Mouse (Mus musculus): ENCODE results near the gene Cntd1.
A peak's percentile ranks its signal among the peaks of the same experiment; 100 is the strongest.

Cntd1 gene

DNA sequence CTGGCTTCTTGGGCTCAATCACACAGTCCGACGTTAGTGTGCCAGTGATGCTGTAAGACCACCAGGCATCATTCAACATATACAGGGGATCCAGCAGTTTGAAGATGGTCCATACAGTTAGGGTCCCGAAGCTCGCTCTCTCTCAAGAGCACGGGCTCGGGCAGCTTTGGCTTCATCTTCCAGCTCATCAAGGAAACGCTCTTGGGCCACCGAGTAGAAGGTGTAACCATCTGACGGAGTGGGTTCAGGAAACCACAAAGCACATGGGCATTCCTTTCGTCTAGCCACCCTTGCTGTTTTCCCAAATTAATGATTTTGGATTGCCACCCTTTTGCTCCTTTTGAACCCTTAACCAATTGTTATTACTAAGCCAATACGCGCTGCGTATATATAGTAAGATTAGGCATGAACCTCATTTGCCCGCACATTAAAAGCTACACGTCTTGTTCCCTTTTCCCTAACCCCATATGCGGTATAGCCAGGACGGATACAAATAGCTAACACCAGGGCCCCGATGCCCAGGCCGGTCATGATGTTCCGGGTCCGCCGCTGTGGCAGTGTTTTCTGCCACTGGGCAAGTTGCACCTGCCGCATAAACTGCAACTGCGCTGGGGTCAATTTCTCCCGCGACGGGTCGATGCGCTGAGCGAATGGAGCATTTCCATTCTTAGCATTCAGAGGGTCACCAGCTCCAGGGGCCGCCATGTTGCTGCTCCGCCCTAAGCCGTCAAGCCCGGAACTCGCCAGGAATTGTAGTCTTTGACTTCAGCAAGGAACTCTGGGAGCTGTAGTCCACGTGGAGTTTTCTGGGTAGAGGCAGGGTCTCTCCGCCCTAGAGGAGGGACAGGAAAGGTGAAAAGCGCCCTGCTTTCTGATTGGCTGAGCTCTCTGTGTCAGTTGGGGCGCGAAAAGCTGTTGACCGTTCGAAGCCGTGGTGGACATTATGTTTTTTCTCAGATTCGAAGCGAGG is at the start of gene Cntd1, which contains the start of gene Coa3:
Gene Cntd1, plus strand, starts transcription at position 790 of the 970 bp plus-strand sequence.
Gene Coa3, minus strand, starts transcription at position 892 of the 970 bp plus-strand sequence.
- DNase-seq (ENCODE audit: low read depth in 2 of 2, low spot score in 2 of 2) = peak; percentile 50 to 64

- no peak for DNase-seq (ENCODE audit: low read depth in 2 of 2, low spot score in 2 of 2)
These were observed 49.4 kb upstream of the Cntd1 start for GRCm38 (mm10) chr11:101229361-101229900.

- no peak for DNase-seq (ENCODE audit: low read depth in 2 of 2, low spot score in 2 of 2)
These were observed 48.7 kb upstream of the Cntd1 start for GRCm38 (mm10) chr11:101230061-101230511.

DNA sequence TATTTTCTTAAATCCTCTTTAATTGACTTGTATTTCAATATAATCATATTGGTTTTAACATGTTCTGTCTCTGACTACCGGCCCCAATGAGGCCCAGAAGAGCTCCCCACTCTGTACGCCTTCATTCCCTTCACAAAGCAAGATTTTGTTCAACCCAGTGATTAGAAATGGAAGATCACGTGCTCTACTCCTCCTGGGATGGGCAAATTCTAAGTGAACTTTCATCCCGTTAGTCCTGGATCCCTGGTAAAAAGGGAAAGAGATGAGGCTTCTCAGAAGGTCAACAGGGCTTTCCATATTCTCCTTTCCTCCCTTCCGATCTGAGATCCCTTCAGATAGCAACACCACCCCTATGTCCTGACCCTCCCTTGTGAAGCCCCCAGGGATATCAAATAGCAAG is 48.3 kb upstream of the Cntd1 start:
- DNase-seq (ENCODE audit: low read depth in 2 of 2, low spot score in 2 of 2) = no peak

DNA sequence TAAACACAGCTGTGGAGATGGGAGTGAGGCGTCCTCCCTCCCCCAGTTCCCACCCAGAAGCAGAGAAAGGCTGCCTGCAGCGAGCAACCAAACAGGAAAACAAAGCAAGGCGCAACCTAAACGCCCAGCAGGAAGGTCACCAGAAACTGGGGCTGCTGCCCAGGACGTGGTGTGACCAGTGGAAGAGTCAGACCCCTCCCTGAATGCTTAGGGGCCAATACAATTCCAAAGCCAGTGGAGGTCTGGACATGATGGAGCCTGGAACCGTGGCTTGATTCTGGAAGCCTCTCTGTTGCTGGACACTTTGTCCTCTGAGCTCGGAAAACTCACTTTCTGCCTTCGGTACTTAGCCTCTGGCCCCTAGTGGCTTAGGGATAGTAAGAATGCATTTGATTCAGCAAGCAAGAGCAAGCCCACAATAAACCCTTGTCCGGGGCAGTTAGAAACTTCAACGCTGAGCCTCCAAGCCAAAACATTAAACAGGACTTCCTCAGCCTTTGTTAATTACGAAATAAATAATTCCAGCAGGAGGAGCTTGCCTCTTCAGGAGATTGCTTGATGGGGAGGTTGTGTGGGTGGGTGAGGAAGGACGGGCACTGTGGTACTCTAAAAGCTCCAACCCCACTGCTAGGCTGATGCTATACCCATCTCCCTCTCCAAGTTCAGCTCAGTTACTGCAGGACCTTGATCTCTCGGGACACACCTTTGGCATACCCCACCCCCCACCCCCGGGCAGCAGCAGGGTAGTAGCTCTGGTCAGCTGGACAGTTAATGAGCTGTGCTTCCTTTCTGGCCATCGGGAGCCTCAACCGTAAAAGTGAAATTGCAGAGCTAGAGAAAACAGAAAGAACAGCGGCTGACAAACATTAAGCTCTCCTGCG is 47.6 kb upstream of the Cntd1 start:
- DNase-seq (ENCODE audit: low read depth in 2 of 2, low spot score in 2 of 2) = no peak

DNA sequence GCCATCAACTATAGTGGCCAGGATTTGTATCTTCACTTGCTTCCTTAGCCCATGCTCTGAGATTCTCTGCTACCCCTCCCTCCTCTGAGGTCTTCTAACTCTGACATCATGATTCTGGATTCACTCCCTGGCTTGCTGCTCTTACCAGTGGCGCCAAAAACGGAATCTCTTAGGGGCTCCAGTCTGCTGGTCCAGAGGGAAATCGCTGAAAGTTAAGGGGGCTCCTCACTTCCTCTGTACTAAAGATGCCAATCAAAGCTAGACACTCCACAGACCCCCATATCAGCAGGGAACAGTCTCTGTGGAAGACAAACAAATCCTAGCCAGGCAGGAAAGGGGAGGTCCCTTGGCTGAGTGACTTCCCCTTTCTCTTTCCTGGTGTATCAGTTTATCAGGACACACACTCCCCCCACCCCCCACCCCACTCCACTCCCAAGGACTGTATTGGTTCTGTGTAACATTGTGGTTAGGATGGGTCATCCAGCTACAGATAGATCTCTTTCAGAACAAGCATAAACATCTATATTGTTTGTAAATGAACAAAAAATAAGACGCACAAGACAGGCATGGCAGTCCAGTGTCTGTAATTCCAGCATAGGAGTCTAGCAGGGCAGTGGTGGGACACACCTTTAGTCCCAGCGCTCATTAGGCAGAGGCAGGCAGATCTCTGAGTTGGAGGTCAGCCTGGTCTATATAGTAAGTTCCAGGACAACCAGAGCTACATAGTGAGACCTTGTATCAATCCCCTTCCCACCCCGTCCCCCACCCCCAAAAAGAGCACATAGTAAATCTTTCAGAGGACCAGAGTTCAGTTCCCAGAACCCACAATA is 46.6 kb upstream of the Cntd1 start:
- DNase-seq (ENCODE audit: low read depth in 2 of 2, low spot score in 2 of 2) = no peak

GRCm38 (mm10) chr11:101233240-101233639 is 45.6 kb upstream of the Cntd1 start:
- no peak for DNase-seq (ENCODE audit: low read depth in 2 of 2, low spot score in 2 of 2)

DNA sequence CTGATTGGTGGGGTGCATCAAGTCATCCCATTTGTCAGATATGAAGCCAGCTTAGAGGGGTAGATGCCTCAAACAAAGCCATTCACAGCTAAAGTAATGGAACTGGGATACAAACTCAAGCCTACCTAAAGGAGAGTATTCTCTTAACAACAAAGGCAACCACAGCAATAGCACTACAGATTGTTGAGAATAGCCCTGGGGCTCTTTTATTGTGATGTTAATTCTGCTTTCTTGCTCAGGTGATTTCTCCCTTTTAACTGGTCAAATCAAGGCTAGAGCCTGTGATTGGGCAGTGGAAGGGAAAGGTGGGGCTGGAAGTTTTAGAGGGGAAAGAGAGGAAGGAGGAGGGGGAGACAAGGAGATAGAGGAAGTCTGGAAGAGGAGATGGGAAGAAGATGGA is 44.7 kb upstream of the Cntd1 start:
- no peak for DNase-seq (ENCODE audit: low read depth in 2 of 2, low spot score in 2 of 2)

DNA sequence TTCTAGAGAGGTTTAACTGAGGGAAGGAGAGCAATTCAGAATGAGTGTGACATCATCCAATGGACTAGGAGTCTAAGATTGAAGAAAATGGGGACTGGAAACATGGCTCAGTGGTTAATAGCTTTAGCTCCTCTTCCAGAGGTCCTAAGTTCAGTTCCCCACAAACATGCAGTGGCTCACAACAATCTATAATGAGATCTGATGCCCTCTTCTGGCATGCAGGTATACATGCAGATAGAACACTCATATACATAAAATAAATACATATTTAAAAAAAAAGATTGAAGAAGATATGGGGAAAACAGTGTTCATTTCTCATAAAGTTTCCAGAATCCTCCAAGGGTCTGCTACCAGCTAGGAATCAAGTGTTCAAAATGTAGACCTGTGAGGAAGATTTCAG is 43.4 kb upstream of the Cntd1 start:
- DNase-seq (ENCODE audit: low read depth in 2 of 2, low spot score in 2 of 2) = no peak

GRCm38 (mm10) chr11:101236782-101237181 is 42.0 kb upstream of the Cntd1 start:
- DNase-seq (ENCODE audit: low read depth in 2 of 2, low spot score in 2 of 2) = no peak

GRCm38 (mm10) chr11:101238071-101238647 is 40.7 kb upstream of the Cntd1 start:
- DNase-seq (ENCODE audit: low read depth in 2 of 2, low spot score in 2 of 2) = no peak

- DNase-seq (ENCODE audit: low read depth in 2 of 2, low spot score in 2 of 2) = no peak
These were observed 33.7 kb upstream of the Cntd1 start for GRCm38 (mm10) chr11:101245071-101245470.

DNA sequence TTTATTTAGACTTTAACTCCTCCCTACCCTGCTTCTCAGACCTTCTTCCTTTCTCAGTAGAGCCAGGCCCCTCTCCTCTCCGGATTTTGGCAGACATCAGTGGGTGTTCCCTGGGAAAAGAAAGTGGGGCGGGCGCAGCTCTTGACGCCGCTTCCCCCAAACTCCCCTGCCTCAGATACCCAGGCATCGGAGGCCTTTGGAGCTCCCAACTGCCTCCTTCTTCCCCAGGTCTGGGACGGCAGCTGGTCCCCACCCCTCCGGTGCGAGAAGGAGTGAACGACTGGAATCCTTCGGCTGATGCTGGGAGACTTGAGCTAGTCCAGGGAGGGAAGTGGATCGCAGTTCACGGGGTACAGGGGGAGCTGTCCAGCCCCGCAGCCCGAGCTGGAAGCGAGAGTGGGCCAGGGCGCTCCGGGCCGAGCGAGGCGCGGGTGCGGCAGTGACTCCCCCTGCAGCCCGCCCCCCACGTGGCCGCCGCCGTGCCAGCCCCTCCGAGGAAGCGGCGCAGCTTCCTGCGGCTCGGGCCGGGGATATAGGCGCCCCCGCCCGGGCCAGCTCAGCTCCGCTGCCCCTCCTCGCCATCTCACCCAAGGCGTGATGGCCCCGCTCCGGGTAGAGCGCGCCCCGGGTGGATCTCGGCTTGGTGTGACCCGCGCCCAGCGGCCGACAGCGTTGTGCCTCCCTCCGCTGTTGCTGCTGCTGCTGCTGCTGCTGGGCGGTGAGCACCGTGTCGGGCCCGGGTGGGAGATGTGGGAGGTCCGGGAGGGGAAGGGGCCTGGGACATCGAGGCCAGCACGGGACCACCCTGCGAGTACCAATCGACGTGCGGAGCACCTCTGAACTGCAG is 32.7 kb upstream of the Cntd1 start, which contains the start of gene Ramp2:
Gene Ramp2, plus strand, starts transcription at position 174 of the 847 bp plus-strand sequence.
- peak; percentile 19 to 28 for DNase-seq (ENCODE audit: low read depth in 2 of 2, low spot score in 2 of 2)

DNA sequence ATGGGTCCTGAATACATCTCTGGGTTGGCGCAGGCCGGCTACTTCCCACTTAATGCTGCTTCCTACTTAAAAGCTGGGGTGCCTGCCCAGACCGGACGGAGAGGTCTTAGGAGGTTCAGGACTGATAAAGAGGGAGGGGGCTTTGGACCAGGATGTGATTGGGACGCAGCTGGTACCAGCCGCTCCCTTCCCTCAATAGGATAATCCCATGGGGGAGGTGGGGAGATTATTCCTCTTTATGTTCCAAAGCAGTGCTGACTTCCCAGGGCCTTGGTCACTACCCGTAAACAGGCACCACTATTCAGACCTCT is 32.2 kb upstream of the Cntd1 start:
- no peak for DNase-seq (ENCODE audit: low read depth in 2 of 2, low spot score in 2 of 2)

DNA sequence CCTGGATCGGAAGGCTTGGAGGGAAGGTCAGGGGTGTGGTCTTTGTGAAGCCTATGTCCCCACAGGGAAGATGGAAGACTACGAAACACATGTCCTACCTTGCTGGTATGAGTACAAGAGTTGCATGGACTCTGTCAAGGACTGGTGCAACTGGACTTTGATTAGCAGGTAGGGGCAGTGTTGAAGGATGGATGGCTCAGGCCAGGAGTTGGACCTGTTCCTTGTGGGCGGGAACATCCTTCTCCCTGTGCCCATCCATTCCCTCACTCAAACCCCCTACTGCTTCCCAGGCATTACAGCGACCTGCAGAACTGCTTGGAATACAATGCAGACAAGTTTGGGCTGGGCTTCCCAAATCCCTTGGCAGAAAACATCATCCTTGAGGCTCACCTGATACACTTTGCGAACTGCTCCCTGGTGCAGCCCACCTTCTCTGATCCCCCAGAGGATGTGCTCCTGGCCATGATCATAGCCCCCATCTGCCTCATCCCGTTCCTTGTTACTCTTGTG is 31.2 kb upstream of the Cntd1 start:
- DNase-seq (ENCODE audit: low read depth in 2 of 2, low spot score in 2 of 2) = no peak

DNA sequence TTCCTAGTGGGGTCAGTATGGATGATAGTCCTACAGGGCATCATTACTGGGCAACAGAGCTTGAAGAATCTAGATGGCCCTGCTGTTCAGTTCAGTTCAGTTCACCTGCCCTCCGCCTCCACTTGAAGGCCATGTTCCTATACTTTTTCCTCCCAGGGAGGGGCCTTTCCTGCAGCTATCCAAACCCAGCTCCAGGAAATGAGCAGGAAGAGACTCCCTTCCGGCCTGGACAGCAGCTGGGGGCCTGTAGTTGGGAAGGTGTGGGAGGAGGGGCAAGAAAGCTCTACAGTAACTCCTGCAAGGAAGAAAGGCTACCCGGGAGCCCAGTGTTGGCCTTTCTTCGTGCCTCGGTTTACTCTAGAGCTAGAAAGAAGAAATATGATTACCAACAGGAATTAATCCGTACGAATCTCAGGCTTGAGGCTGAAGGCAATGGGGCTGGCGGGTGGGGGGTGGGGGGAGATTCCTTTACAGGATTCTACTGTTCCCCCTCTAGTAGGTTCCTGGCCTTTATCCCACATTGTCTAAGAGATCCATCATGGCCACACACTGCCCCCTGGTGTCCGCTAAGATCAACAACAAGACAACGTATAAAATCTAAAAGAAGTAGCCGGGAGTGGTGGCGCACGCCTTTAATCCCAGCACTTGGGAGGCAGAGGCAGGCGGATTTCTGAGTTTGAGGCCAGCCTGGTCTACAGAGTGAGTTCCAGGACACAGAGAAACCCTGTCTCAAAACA is 30.4 kb upstream of the Cntd1 start:
- DNase-seq (ENCODE audit: low read depth in 2 of 2, low spot score in 2 of 2) = peak; percentile 28 to 41

DNA sequence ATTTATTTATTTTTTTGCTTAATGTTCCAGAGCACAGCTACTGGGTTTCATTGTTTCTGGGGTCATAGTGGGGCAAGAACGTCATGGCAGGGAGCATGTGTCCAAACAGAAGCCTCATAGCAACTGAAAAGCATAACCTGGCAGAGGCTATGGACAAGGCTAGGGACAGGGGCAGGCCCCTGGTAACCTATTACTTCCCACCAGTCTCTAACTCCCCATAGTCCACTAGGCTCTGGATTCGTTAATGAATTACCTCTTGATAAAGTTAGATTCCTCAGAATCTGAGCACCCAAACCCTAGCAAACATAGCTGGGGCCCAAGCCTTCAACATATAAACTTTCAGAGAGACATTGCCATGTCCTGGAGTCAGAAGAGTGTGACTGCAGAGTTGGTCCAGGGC is 27.8 kb upstream of the Cntd1 start:
- DNase-seq (ENCODE audit: low read depth in 2 of 2, low spot score in 2 of 2) = no peak

DNA sequence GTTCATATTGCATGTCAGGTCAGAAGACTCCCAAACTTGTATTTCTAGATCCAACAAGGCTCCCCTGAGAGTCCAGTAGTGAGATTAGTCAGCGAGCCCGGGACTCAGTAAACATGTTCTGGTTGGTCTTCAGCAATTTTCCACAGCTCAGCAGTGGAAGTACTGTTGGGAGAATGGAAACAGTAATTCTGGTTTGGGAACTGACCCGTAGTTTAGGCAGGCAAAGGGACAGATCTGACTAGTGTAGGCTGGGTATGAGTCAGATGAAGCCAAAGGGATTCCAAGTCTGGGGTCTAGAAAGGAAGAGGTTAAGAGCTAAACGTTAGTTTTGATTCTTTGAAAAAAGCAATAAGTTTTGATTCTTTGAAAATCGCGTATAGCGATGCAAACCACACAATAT is 25.9 kb upstream of the Cntd1 start:
- no peak for DNase-seq (ENCODE audit: low read depth in 2 of 2, low spot score in 2 of 2)
